Mouse (Mus musculus) embryonic facial prominence, embryonic 14.5 days (tissue): ENCODE measurements around the gene Serpina3c. TPM values are rescaled to one million over a fixed set of nuclear protein-coding genes. Genes with fewer than 3 reads are reported as not detected.

Source experiments
- ATAC-seq: fragments of 200-750 bp; cut with Nextera tagmentation; 2 replicates; pipeline ENCODE4 v1.8.0; 2017; ENCODE audit warnings: low read depth, moderate number of reproducible peaks, moderate TSS enrichment
- DNase-seq: peaks from one replicate; pipeline ENCODE4 v3.0.0-alpha.2; 2015; ENCODE audit warnings: low spot score
- H3K27ac ChIP-seq: fragments of 300-500 bp; sonication (generic); replicated peaks from 2 replicates; pipeline ENCODE4 v1.5.1; 2014; ENCODE audit warnings: low read depth, mild to moderate bottlenecking, low read length, moderate library complexity
- H3K27me3 ChIP-seq: fragments of 300-500 bp; sonication (generic); replicated peaks from 2 replicates; pipeline ENCODE4 v1.6.1; 2014; ENCODE audit warnings: low read length; ENCODE audit not compliant: control insufficient read depth, insufficient read depth
- H3K36me3 ChIP-seq: fragments of 300-500 bp; sonication (generic); 2 replicates; pipeline ENCODE4 v1.6.1; 2014; ENCODE audit warnings: low read length, mixed read lengths; ENCODE audit not compliant: control insufficient read depth, insufficient read depth
- H3K4me1 ChIP-seq: fragments of 300-500 bp; sonication (generic); 2 replicates; pipeline ENCODE4 v1.6.1; 2014; ENCODE audit warnings: antibody characterized with exemption, low read length; ENCODE audit not compliant: control insufficient read depth, insufficient read depth
- H3K4me2 ChIP-seq: fragments of 300-500 bp; sonication (generic); 2 replicates; pipeline ENCODE4 v1.6.1; 2014; ENCODE audit warnings: low read depth, mild to moderate bottlenecking, low read length, moderate library complexity, mixed read lengths
- H3K4me3 ChIP-seq: fragments of 300-500 bp; sonication (generic); 2 replicates; pipeline ENCODE4 v1.5.1; 2014; ENCODE audit warnings: low read depth, mild to moderate bottlenecking, low read length
- H3K9ac ChIP-seq: fragments of 300-500 bp; sonication (generic); 2 replicates; pipeline ENCODE4 v1.6.1; 2014; ENCODE audit warnings: low read depth, mild to moderate bottlenecking, low read length, moderate library complexity, mixed read lengths
- H3K9me3 ChIP-seq: fragments of 300-500 bp; sonication (generic); 2 replicates; pipeline ENCODE4 v1.6.1; 2016; ENCODE audit warnings: low read length; ENCODE audit not compliant: control insufficient read depth
- WGBS: fragments of 180-500 bp; shearing (Covaris S2); extraction: QIAGEN DNeasy Blood & Tissue Kit; methylation state at CpG from one replicate; pipeline ENCODE4 v1.1.7; 2014; 5-methylcytosine and 5-hydroxymethylcytosine counted together
- polyA plus RNA-seq: library from polyadenylated mRNA; unstranded; fragments of >200 nt; fragmentation: Nextera tagmentation; extraction: Ambion mirVana; gene quantifications from 2 replicates; pipeline ENCODE4 v1.2.1, GENCODE M21; 2014

Serpina3c gene
- polyA plus RNA-seq, 1 experiment from 2014 or later, result not detected

- 84% methylated on average over 6 of the region's 6 CpGs for WGBS
- H3K27me3 ChIP-seq, result no peaks in the 10 kb centered on the region
- no peak within 1 kb of the TSS for H3K27ac ChIP-seq
- no peaks in the 10 kb centered on the region for H3K9me3 ChIP-seq
- H3K4me1 ChIP-seq, result no peaks in the 10 kb centered on the region
- H3K4me2 ChIP-seq, result no peak within 1 kb of the TSS
- no peak within 1 kb of the TSS for H3K9ac ChIP-seq
- DNase-seq, result no peak
- ATAC-seq, result no peak
- no peak within 1 kb of the TSS for H3K4me3 ChIP-seq
- no peaks in the 10 kb centered on the region for H3K36me3 ChIP-seq
These were observed 52.9 kb downstream of the Serpina3c start, which contains the start of gene Serpina5 for GRCm38 (mm10) chr12:104100768-104101167. Gene Serpina5, plus strand, starts transcription at chr12:104101113.

Other genes starting within 250 kb of the Serpina3c start
- not detected in 2 replicates for gene Serpina1c, start 249.0 kb downstream of the Serpina3c start, polyA plus RNA-seq
- not detected in 2 replicates for gene Serpina1e, start 194.9 kb downstream of the Serpina3c start, polyA plus RNA-seq
- not detected in 2 replicates for gene Serpina11, start 163.9 kb downstream of the Serpina3c start, polyA plus RNA-seq
- gene Serpina9, start 140.1 kb downstream of the Serpina3c start, polyA plus RNA-seq, result 0.54 and 0.82 TPM in 2 replicates
- 0.07 TPM in 1 of 2 replicates, not detected in the other for gene Serpina12, start 109.4 kb downstream of the Serpina3c start, polyA plus RNA-seq
- not detected in 2 replicates for gene Serpina5, start 52.8 kb downstream of the Serpina3c start, polyA plus RNA-seq
- gene Serpina3a, start 41.1 kb downstream of the Serpina3c start, polyA plus RNA-seq, result not detected in 2 replicates
- not detected in 2 replicates for gene Serpina3b, start 25.9 kb downstream of the Serpina3c start, polyA plus RNA-seq
- gene Serpina3f, start 60.7 kb upstream of the Serpina3c start, polyA plus RNA-seq, result 0.09 and 0.13 TPM in 2 replicates
- gene Serpina3g, start 82.4 kb upstream of the Serpina3c start, polyA plus RNA-seq, result 4.1 and 4.5 TPM in 2 replicates
- gene Serpina3i, start 109.3 kb upstream of the Serpina3c start, polyA plus RNA-seq, result 0.35 and 1.7 TPM in 2 replicates
- gene Serpina3j, start 160.7 kb upstream of the Serpina3c start, polyA plus RNA-seq, result 0.31 TPM in 1 of 2 replicates, not detected in the other
- gene Serpina3k, start 184.6 kb upstream of the Serpina3c start, polyA plus RNA-seq, result not detected in 2 replicates
- not detected in 2 replicates for gene Serpina3m, start 184.6 kb upstream of the Serpina3c start, polyA plus RNA-seq